Mouse (Mus musculus) lung, adult 2 months (tissue): ENCODE measurements around the gene Prlhr. TPM values are rescaled to one million over a fixed set of nuclear protein-coding genes. Genes with fewer than 3 reads are reported as not detected.

ENCODE experiments used
- DNase-seq: peaks from one replicate; pipeline ENCODE4 v3.0.0; 2022
- H3K4me1 ChIP-seq: fragments of 200-500 bp; 2 replicates; pipeline ENCODE4 v1.6.1; 2011; ENCODE audit warnings: low read length; ENCODE audit not compliant: control insufficient read depth, insufficient read depth
- H3K4me3 ChIP-seq: fragments of 200-500 bp; replicated peaks from 2 replicates; pipeline ENCODE3; 2011; ENCODE audit warnings: low read depth, mild to moderate bottlenecking, control low read depth, low read length; ENCODE audit errors: extremely low read depth
- CTCF ChIP-seq: fragments of 200-500 bp; IDR thresholded peaks from 2 replicates; pipeline ENCODE4 v1.5.1; 2011; ENCODE audit warnings: mild to moderate bottlenecking, low read length, control low read depth; ENCODE audit not compliant: insufficient read depth
- POLR2A ChIP-seq: fragments of 200-500 bp; IDR thresholded peaks from 2 replicates; pipeline ENCODE4 v1.6.1; 2011; ENCODE audit warnings: low read depth, mild to moderate bottlenecking, control low read depth, low read length, borderline replicate concordance; ENCODE audit errors: extremely low read depth
- WGBS: fragments of 180-500 bp; shearing (Covaris S2); methylation state at CpG from one replicate; pipeline ENCODE4 v1.1.7; 2018; 5-methylcytosine and 5-hydroxymethylcytosine counted together
- polyA plus RNA-seq: library from polyadenylated mRNA; depleted of rRNA; stranded (reverse); fragments of >200 nt; gene quantifications from 2 replicates; pipeline ENCODE4 v1.2.3, GENCODE M21; 2012; rRNA removed

Gene Prlhr
- not detected in 2 replicates for polyA plus RNA-seq

DNA sequence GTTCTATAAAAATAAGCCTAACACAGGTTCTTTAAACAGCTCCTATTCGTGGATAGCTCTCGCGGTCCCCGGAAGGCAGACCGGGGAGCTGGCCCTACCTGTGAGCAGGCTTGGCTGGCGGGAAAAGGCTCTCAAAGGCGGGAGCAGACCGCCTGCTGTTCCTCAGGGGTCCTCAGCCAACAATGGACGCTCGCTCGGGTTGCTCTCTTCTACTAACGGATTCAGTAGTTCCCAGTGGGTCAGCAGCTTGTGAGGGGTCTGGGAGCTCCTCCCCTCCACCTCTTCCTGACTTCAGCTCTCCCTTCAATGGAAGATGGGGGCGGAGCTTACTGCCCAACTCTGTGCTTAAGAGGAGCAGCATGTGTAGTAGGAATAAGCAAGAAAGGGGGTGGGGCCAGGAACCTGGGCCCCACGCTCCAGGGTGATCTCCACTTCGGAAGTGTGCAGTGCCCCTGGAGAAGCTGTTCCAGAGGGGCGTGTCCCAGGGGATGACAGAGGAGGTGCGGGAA, at the start of gene Prlhr:
Gene Prlhr (minus strand): TSS at position 51 of the 509 bp plus-strand sequence.
- no peak for DNase-seq
- TF ChIP-seq CTCF, result no peak
- TF ChIP-seq POLR2A, result no peak
- 10% methylated on average over 17 of the region's 17 CpGs for WGBS
- peaks cover 2% of the 10 kb centered on the region for H3K4me1 ChIP-seq
- no peak within 1 kb of the TSS for H3K4me3 ChIP-seq

GRCm38 (mm10) chr19:60515064-60515463, 47.0 kb upstream of the Prlhr start:
- Histone ChIP-seq H3K4me3 (no peak overlapping the region), H3K4me1 (no peaks in the 10 kb centered on the region)
- TF ChIP-seq POLR2A (no peak), CTCF (no peak)
- no peak for DNase-seq
- 53% methylated on average over 2 of the region's 2 CpGs for WGBS

DNA sequence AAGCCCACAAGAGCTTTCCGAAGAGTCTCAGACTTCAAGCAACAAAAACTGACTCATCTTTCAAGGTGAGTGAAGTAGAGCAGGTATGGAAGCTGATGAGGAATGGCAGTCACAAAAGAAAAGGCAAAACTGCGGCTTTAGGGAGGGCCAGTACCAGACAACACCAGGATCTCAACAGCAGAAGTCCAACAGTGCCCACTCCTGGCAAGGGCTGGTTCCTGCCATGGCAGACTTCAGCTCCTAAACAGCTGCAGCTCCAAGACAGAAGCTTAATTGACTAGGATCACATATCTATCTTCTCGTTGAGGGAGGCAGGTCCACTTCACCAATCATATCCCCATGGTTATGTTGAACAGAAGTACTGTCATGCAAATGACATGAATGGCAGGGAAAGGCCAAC, 45.3 kb upstream of the Prlhr start:
- TF ChIP-seq POLR2A, result no peak
- TF ChIP-seq CTCF, result peak; percentile 28; the same call in 1 of the 2 replicates
- H3K4me1 ChIP-seq, result no peaks in the 10 kb centered on the region
- H3K4me3 ChIP-seq, result no peak overlapping the region
- DNase-seq, result no peak
- 54% methylated on average over 3 of the region's 3 CpGs for WGBS

DNA sequence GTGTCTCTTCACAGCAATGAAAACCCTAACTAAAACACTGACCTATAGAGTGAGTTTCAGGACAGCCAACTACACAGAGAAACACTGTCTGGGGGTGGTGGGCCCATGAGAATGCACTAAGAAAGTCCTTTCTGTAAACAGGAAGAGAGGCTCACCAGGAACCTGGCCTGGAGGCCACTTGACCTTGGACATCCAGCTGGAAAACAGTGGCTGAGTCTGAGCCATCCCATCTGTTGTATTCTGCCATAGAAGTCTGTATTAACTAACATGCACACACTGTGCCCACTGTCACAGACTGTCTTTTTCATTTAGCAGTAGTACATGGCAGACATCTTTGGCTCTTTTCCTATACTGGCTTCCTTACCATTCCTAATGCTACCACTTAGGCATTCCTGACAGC, 32.1 kb upstream of the Prlhr start:
- Histone ChIP-seq H3K4me1 (no peaks in the 10 kb centered on the region; the same call in 1 of the 2 replicates), H3K4me3 (no peak overlapping the region)
- DNase-seq, result peak; percentile 4
- TF ChIP-seq CTCF, result no peak
- no peak for TF ChIP-seq POLR2A

GRCm38 (mm10) chr19:60497171-60497570, 29.1 kb upstream of the Prlhr start:
- 71% methylated on average over 4 of the region's 4 CpGs for WGBS
- DNase-seq, result no peak
- H3K4me3 ChIP-seq, result no peak overlapping the region
- TF ChIP-seq POLR2A (no peak), CTCF (no peak)
- no peaks in the 10 kb centered on the region; the same call in 1 of the 2 replicates for H3K4me1 ChIP-seq

DNA sequence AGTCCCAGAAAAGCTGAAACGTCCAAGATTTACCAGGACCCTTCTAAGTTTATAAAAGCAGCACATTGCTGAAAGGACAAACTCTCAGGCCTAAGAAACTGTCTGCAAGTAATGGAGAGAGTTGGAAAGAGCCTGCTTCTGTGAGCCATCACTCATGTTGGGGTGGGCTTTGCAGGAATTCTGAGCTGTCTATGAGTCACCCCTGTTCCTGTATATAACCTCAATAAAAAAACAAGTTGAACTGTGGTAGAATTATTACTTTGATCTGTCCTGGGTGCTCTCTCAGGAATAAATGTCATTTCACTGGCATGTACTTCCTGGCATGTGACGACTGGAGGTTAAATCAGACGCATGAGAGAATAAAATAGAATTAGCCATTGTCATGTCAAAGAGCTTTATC, 27.7 kb upstream of the Prlhr start:
- DNase-seq, result no peak
- TF ChIP-seq POLR2A, result no peak
- TF ChIP-seq CTCF, result no peak
- Histone ChIP-seq H3K4me3 (no peak overlapping the region), H3K4me1 (no peaks in the 10 kb centered on the region; the same call in 1 of the 2 replicates)
- WGBS, result 34% methylated on average over 3 of the region's 3 CpGs

- Histone ChIP-seq H3K4me1 (no peaks in the 10 kb centered on the region), H3K4me3 (no peak overlapping the region)
- 84% methylated on average over 1 of the region's 1 CpGs for WGBS
- no peak for TF ChIP-seq POLR2A
- TF ChIP-seq CTCF, result no peak
- DNase-seq, result no peak
These were observed 21.5 kb upstream of the Prlhr start for GRCm38 (mm10) chr19:60489566-60489965.

GRCm38 (mm10) chr19:60485261-60485660, 17.2 kb upstream of the Prlhr start:
- no peak for DNase-seq
- H3K4me1 ChIP-seq, result no peaks in the 10 kb centered on the region
- H3K4me3 ChIP-seq, result no peak overlapping the region
- TF ChIP-seq CTCF (no peak), POLR2A (no peak)

GRCm38 (mm10) chr19:60478859-60479258, 10.8 kb upstream of the Prlhr start:
- TF ChIP-seq POLR2A, result no peak
- TF ChIP-seq CTCF, result no peak
- 31% methylated on average over 1 of the region's 1 CpGs for WGBS
- DNase-seq, result no peak
- Histone ChIP-seq H3K4me1 (no peaks in the 10 kb centered on the region), H3K4me3 (no peak overlapping the region)

GRCm38 (mm10) chr19:60477788-60478187, 9.7 kb upstream of the Prlhr start:
- no peak for TF ChIP-seq CTCF
- no peak for DNase-seq
- WGBS, result 33% methylated on average over 2 of the region's 2 CpGs
- Histone ChIP-seq H3K4me1 (no peaks in the 10 kb centered on the region), H3K4me3 (no peak overlapping the region)
